Mouse (Mus musculus) small intestine, adult 2 months (tissue): ENCODE measurements around the gene Ippk.

Experiments
- CTCF ChIP-seq: fragments of 200-500 bp; IDR thresholded peaks from 2 replicates; pipeline ENCODE4 v1.5.1; 2012; ENCODE audit warnings: low read depth, mild to moderate bottlenecking, control low read depth, inconsistent platforms, low read length, moderate library complexity, mixed read lengths; ENCODE audit not compliant: insufficient replicate concordance, insufficient read length; ENCODE audit errors: extremely low read depth
- POLR2A ChIP-seq: fragments of 200-500 bp; IDR thresholded peaks from 2 replicates; pipeline ENCODE4 v1.6.1; 2012; ENCODE audit warnings: low read depth, mild to moderate bottlenecking, control low read depth, inconsistent platforms, low read length, moderate library complexity

GRCm38 (mm10) chr13:49461458-49462132 lies 40.5 kb downstream of the Ippk start:
- TF ChIP-seq CTCF, result no peak
- no peak for TF ChIP-seq POLR2A
